Mouse (Mus musculus) fibroblast of lung, adult 2 months (primary cell): ENCODE data around the gene Kcna5.

ENCODE experiments used
- DNase-seq: peaks from one replicate; pipeline ENCODE4 v3.0.0-alpha.2; 2011; ENCODE audit warnings: low read depth

The Kcna5 gene

GRCm38 (mm10) chr6:126535208-126535910 lies at the start of gene Kcna5:
Gene Kcna5, minus strand, starts transcription at chr6:126535412.
- DNase-seq, result no peak

GRCm38 (mm10) chr6:126583075-126583474 lies 47.9 kb upstream of the Kcna5 start:
- DNase-seq, result no peak

- DNase-seq, result no peak
Observed at GRCm38 (mm10) chr6:126581632-126582031, 46.4 kb upstream of the Kcna5 start.

- DNase-seq, result no peak
Observed at GRCm38 (mm10) chr6:126580571-126580970, 45.4 kb upstream of the Kcna5 start.

- DNase-seq, result no peak
Observed at GRCm38 (mm10) chr6:126577415-126577814, 42.2 kb upstream of the Kcna5 start.

- DNase-seq, result no peak
Observed at GRCm38 (mm10) chr6:126576566-126576965, 41.4 kb upstream of the Kcna5 start.

GRCm38 (mm10) chr6:126574778-126575177 lies 39.6 kb upstream of the Kcna5 start:
- DNase-seq, result no peak

GRCm38 (mm10) chr6:126573021-126573420 lies 37.8 kb upstream of the Kcna5 start:
- no peak for DNase-seq

- DNase-seq, result no peak
Observed at GRCm38 (mm10) chr6:126569809-126570208, 34.6 kb upstream of the Kcna5 start.

GRCm38 (mm10) chr6:126568046-126568830 lies 33.0 kb upstream of the Kcna5 start:
- no peak for DNase-seq

- no peak for DNase-seq
Observed at GRCm38 (mm10) chr6:126567326-126567725, 32.1 kb upstream of the Kcna5 start.

- DNase-seq, result no peak
Observed at GRCm38 (mm10) chr6:126564376-126564775, 29.2 kb upstream of the Kcna5 start.

GRCm38 (mm10) chr6:126563898-126564297 lies 28.7 kb upstream of the Kcna5 start:
- DNase-seq, result peak; percentile 65

GRCm38 (mm10) chr6:126561702-126562101 lies 26.5 kb upstream of the Kcna5 start:
- no peak for DNase-seq

- no peak for DNase-seq
Observed at GRCm38 (mm10) chr6:126560696-126561095, 25.5 kb upstream of the Kcna5 start.

GRCm38 (mm10) chr6:126560036-126560435 lies 24.8 kb upstream of the Kcna5 start:
- no peak for DNase-seq

- no peak for DNase-seq
Observed at GRCm38 (mm10) chr6:126558276-126558675, 23.1 kb upstream of the Kcna5 start.

GRCm38 (mm10) chr6:126553812-126554211 lies 18.6 kb upstream of the Kcna5 start:
- no peak for DNase-seq

- DNase-seq, result no peak
Observed at GRCm38 (mm10) chr6:126551862-126552395, 16.7 kb upstream of the Kcna5 start.

- no peak for DNase-seq
Observed at GRCm38 (mm10) chr6:126544107-126545036, 9.2 kb upstream of the Kcna5 start.

- no peak for DNase-seq
Observed at GRCm38 (mm10) chr6:126542724-126543123, 7.5 kb upstream of the Kcna5 start.

- no peak for DNase-seq
Observed at GRCm38 (mm10) chr6:126537512-126537911, 2.3 kb upstream of the Kcna5 start.
